Mouse (Mus musculus): Measurements from ENCODE around the gene Olfr764-ps1.

GRCm38 (mm10) chr10:129039796-129040195, at the start of gene Olfr764-ps1:
- TF ChIP-seq POLR2A (IDR thresholded peaks at IDR 0.05; ENCODE audit: insufficient read depth, low read length) (no peak), CTCF (IDR thresholded peaks at IDR 0.05; ENCODE audit: low read depth, low read length) (no peak), EP300 (IDR thresholded peaks at IDR 0.05; ENCODE audit: insufficient read depth, low read depth, low read length) (no peak)

Data from ES-Bruce4 (cell line).